In the genomic region with DNA sequence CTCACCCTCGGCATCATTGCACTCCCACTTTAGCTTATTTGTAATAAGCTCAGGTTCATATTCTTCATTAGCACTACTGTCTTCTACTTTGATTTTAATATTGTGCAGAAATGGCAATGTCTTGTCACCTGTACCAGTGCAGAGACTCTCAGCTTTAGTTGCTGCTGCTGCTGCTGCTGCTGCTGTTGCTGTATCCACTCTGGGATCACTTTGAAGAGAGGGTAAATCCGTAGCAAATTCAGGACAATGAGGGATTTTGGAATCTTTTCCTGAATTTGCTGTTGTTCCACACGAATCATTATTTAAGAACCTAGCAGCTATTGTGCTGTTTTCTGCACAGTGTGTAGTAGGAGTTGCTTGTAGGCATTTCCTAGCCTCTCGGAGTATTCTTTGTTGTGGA, we compare ENCODE assay signal across 8 mouse cellular contexts. TPM values are rescaled to one million over a fixed set of nuclear protein-coding genes. Genes with fewer than 3 reads are reported as not detected.
A peak's percentile ranks its signal among the peaks of the same experiment; 100 is the strongest.
DNase-seq lines count a peak whose midpoint lies in the region; ATAC-seq lines count a peak whose summit lies in the region.

No protein-coding gene starts in this region.

- peaks cover 37% of the 10 kb centered on the region for H3K27me3 ChIP-seq in megakaryocyte, embryonic 14.5 days (replicated peaks)
- H3K27me3 ChIP-seq in limb, embryonic 15.5 days: no peaks in the 10 kb centered on the region
- H3K27me3 ChIP-seq in stomach, embryonic 16.5 days (ENCODE audit: control insufficient read depth, insufficient read depth, low read length): no peaks in the 10 kb centered on the region

- H3K4me1 ChIP-seq in megakaryocyte, embryonic 14.5 days: peaks cover 44% of the 10 kb centered on the region
- H3K4me1 ChIP-seq in limb, embryonic 15.5 days: peaks cover 20% of the 10 kb centered on the region
- H3K4me1 ChIP-seq in stomach, embryonic 16.5 days (ENCODE audit: control insufficient read depth, insufficient read depth, low read length): peaks cover 30% of the 10 kb centered on the region

- no peaks in the 10 kb centered on the region for H3K36me3 ChIP-seq in megakaryocyte, embryonic 14.5 days (replicated peaks; ENCODE audit: low read length)
- H3K36me3 ChIP-seq in limb, embryonic 15.5 days: no peaks in the 10 kb centered on the region
- no peaks in the 10 kb centered on the region for H3K36me3 ChIP-seq in stomach, embryonic 16.5 days (ENCODE audit: control insufficient read depth, insufficient read depth, low read length)

- H3K9me3 ChIP-seq in megakaryocyte, embryonic 14.5 days: no peaks in the 10 kb centered on the region
- no peaks in the 10 kb centered on the region for H3K9me3 ChIP-seq in limb, embryonic 15.5 days
- no peaks in the 10 kb centered on the region for H3K9me3 ChIP-seq in stomach, embryonic 16.5 days (replicated peaks; ENCODE audit: control insufficient read depth, low read length)

- H3K4me2 ChIP-seq in limb, embryonic 15.5 days: peak overlapping the region; percentile 71
- H3K4me2 ChIP-seq in stomach, embryonic 16.5 days (ENCODE audit: low read depth, low read length): peak overlapping the region; percentile 93

- peak; percentile 44 for DNase-seq in embryo, embryonic 10.5 days (ENCODE audit: low spot score)
- no peak for DNase-seq in embryo, embryonic 10 days (ENCODE audit: low spot score)
- no peak for DNase-seq in adrenal gland, postnatal 14 days
- no peak for DNase-seq in cerebellum, postnatal 25 days

- no peak for ATAC-seq in megakaryocyte, adult 5-6 weeks (ENCODE audit: poor library complexity, severe bottlenecking)
- ATAC-seq in limb, embryonic 15.5 days (ENCODE audit: insufficient number of reproducible peaks, low FRiP score, low TSS enrichment, low read depth): no peak
- no peak for ATAC-seq in stomach, embryonic 16.5 days (ENCODE audit: insufficient read depth, low FRiP score)

- peak overlapping the region; percentile 97 for H3K9ac ChIP-seq in limb, embryonic 15.5 days
- H3K9ac ChIP-seq in stomach, embryonic 16.5 days (ENCODE audit: low read length): peak overlapping the region; percentile 99

- peak overlapping the region; percentile 97 for H3K4me3 ChIP-seq in megakaryocyte, embryonic 14.5 days (replicated peaks)
- peak overlapping the region; percentile 80 for H3K4me3 ChIP-seq in limb, embryonic 15.5 days
- peak overlapping the region; percentile 89 for H3K4me3 ChIP-seq in stomach, embryonic 16.5 days (replicated peaks; ENCODE audit: low read length)

- peak overlapping the region; percentile 99 for H3K27ac ChIP-seq in limb, embryonic 15.5 days
- peak overlapping the region; percentile 98; the same call in 1 of the 2 replicates for H3K27ac ChIP-seq in stomach, embryonic 16.5 days (ENCODE audit: low read length)

- 2% methylated on average over 4 of the region's 4 CpGs for WGBS in limb, embryonic 15.5 days
- WGBS in stomach, embryonic 16.5 days: 5% methylated on average over 4 of the region's 4 CpGs

RNA-seq across cellular contexts. Expression of gene Skida1, which starts 2.7 kb away (rescaled TPM):
- 0.04 and 1.8 TPM in 2 replicates for polyA plus RNA-seq in megakaryocyte, embryonic 14.5 days (2012; ENCODE audit: insufficient read depth, low replicate concordance)
- total RNA-seq in megakaryocyte, adult 5-6 weeks (2015): 0.09 TPM in 1 of 2 replicates, not detected in the other
- total RNA-seq in megakaryocyte, adult 5-6 weeks (2017): not detected in 2 replicates
- polyA plus RNA-seq in limb, embryonic 15.5 days (2015; fragmentation: Nextera tagmentation; extraction: Ambion mirVana): 5.1 and 7.6 TPM in 2 replicates
- 3.6 TPM in 2 replicates for polyA plus RNA-seq in stomach, embryonic 16.5 days (2015; fragmentation: Nextera tagmentation; extraction: Ambion mirVana)
- total RNA-seq in adrenal gland, postnatal 14 days (2021): 4.5 and 4.8 TPM in 2 replicates

RNA-seq across cellular contexts. Expression of gene A930004D18Rik, which starts 8.6 kb away (rescaled TPM):
- polyA plus RNA-seq in megakaryocyte, embryonic 14.5 days (2012; ENCODE audit: insufficient read depth, low replicate concordance): 0.12 and 1.7 TPM in 2 replicates
- not detected in 2 replicates for total RNA-seq in megakaryocyte, adult 5-6 weeks (2015)
- total RNA-seq in megakaryocyte, adult 5-6 weeks (2017): 0.22 and 0.24 TPM in 2 replicates
- 13.0 and 16.8 TPM in 2 replicates for polyA plus RNA-seq in limb, embryonic 15.5 days (2015; fragmentation: Nextera tagmentation; extraction: Ambion mirVana)
- 10.5 and 11.1 TPM in 2 replicates for polyA plus RNA-seq in stomach, embryonic 16.5 days (2015; fragmentation: Nextera tagmentation; extraction: Ambion mirVana)
- total RNA-seq in adrenal gland, postnatal 14 days (2021): 1.7 and 1.8 TPM in 2 replicates

RNA-seq across cellular contexts. Expression of gene Mllt10, which starts 8.9 kb away (rescaled TPM):
- polyA plus RNA-seq in megakaryocyte, embryonic 14.5 days (2012; ENCODE audit: insufficient read depth, low replicate concordance): 5.1 and 28.3 TPM in 2 replicates
- total RNA-seq in megakaryocyte, adult 5-6 weeks (2015): 41.5 and 50.7 TPM in 2 replicates
- total RNA-seq in megakaryocyte, adult 5-6 weeks (2017): 47.3 and 52.8 TPM in 2 replicates
- polyA plus RNA-seq in limb, embryonic 15.5 days (2015; fragmentation: Nextera tagmentation; extraction: Ambion mirVana): 51.3 and 53.4 TPM in 2 replicates
- 39.1 and 50.0 TPM in 2 replicates for polyA plus RNA-seq in stomach, embryonic 16.5 days (2015; fragmentation: Nextera tagmentation; extraction: Ambion mirVana)
- total RNA-seq in adrenal gland, postnatal 14 days (2021): 39.1 and 56.4 TPM in 2 replicates

RNA-seq across cellular contexts. Expression of gene H2al2a, which starts 49.4 kb away (rescaled TPM):
- not detected in 2 replicates for polyA plus RNA-seq in megakaryocyte, embryonic 14.5 days (2012; ENCODE audit: insufficient read depth, low replicate concordance)
- not detected in 2 replicates for total RNA-seq in megakaryocyte, adult 5-6 weeks (2015)
- total RNA-seq in megakaryocyte, adult 5-6 weeks (2017): not detected in 2 replicates
- polyA plus RNA-seq in limb, embryonic 15.5 days (2015; fragmentation: Nextera tagmentation; extraction: Ambion mirVana): not detected in 2 replicates
- polyA plus RNA-seq in stomach, embryonic 16.5 days (2015; fragmentation: Nextera tagmentation; extraction: Ambion mirVana): not detected in 2 replicates
- not detected in 2 replicates for total RNA-seq in adrenal gland, postnatal 14 days (2021)
